Mouse (Mus musculus): ENCODE results near the gene Chfr. TPM values are rescaled to one million over a fixed set of nuclear protein-coding genes. Genes with fewer than 3 reads are reported as not detected.

Chfr gene
- polyA plus RNA-seq, 1 experiment from 2014 or later, result 41.8 TPM

GRCm38 (mm10) chr5:110204777-110205176 lies 69.1 kb downstream of the Chfr start:
- peak; percentile 34 for TF ChIP-seq CTCF (IDR thresholded peaks at IDR 0.05; ENCODE audit: low read depth)
- DNase-seq, result no peak
- WGBS, result 72% methylated on average over 6 of the region's 6 CpGs

GRCm38 (mm10) chr5:110211312-110211711 lies 75.7 kb downstream of the Chfr start:
- Histone ChIP-seq H3K4me3 (ENCODE audit: low read depth, low read length) (no peak overlapping the region), H3K9me3 (ENCODE audit: low read depth, low read length) (no peaks in the 10 kb centered on the region), H3K9ac (no peak overlapping the region), H3K27me3 (ENCODE audit: insufficient read depth, low read length) (no peaks in the 10 kb centered on the region), H3K36me3 (ENCODE audit: insufficient read depth) (peaks cover 96% of the 10 kb centered on the region), H3K4me1 (ENCODE audit: insufficient read depth) (no peaks in the 10 kb centered on the region), H3K4me2 (no peak overlapping the region), H3K27ac (ENCODE audit: low read depth) (no peak overlapping the region)
- 84% methylated on average over 2 of the region's 2 CpGs for WGBS
- DNase-seq (no peak), ATAC-seq (ENCODE audit: insufficient read depth) (no peak)
- no peak for TF ChIP-seq CTCF (IDR thresholded peaks at IDR 0.05; ENCODE audit: low read depth)

More at GRCm38 (mm10) chr5:110204777-110205176, 69.1 kb downstream of the Chfr start:
- Histone ChIP-seq H3K9me3 (ENCODE audit: low read depth, low read length) (no peaks in the 10 kb centered on the region), H3K36me3 (ENCODE audit: insufficient read depth) (peaks cover 91% of the 10 kb centered on the region), H3K27ac (ENCODE audit: low read depth) (no peak overlapping the region), H3K9ac (no peak overlapping the region), H3K4me1 (ENCODE audit: insufficient read depth) (no peaks in the 10 kb centered on the region), H3K4me2 (no peak overlapping the region), H3K27me3 (ENCODE audit: insufficient read depth, low read length) (no peaks in the 10 kb centered on the region), H3K4me3 (ENCODE audit: low read depth, low read length) (no peak overlapping the region)
- ATAC-seq (ENCODE audit: insufficient read depth), result no peak

GRCm38 (mm10) chr5:110216780-110217179 lies 81.1 kb downstream of the Chfr start:
- Histone ChIP-seq H3K27me3 (ENCODE audit: insufficient read depth, low read length) (no peaks in the 10 kb centered on the region), H3K4me2 (no peak overlapping the region), H3K4me1 (ENCODE audit: insufficient read depth) (no peaks in the 10 kb centered on the region), H3K9ac (no peak overlapping the region), H3K36me3 (ENCODE audit: insufficient read depth) (peaks cover 95% of the 10 kb centered on the region), H3K9me3 (ENCODE audit: low read depth, low read length) (no peaks in the 10 kb centered on the region), H3K4me3 (ENCODE audit: low read depth, low read length) (no peak overlapping the region), H3K27ac (ENCODE audit: low read depth) (no peak overlapping the region)
- no peak for TF ChIP-seq CTCF (IDR thresholded peaks at IDR 0.05; ENCODE audit: low read depth)
- WGBS, result 94% methylated on average over 3 of the region's 3 CpGs
- ATAC-seq (ENCODE audit: insufficient read depth) (no peak), DNase-seq (no peak)

GRCm38 (mm10) chr5:110220331-110220730 lies 84.7 kb downstream of the Chfr start:
- no peak for TF ChIP-seq CTCF (IDR thresholded peaks at IDR 0.05; ENCODE audit: low read depth)
- Histone ChIP-seq H3K36me3 (ENCODE audit: insufficient read depth) (peaks cover 90% of the 10 kb centered on the region), H3K9me3 (ENCODE audit: low read depth, low read length) (no peaks in the 10 kb centered on the region), H3K9ac (no peak overlapping the region), H3K27me3 (ENCODE audit: insufficient read depth, low read length) (no peaks in the 10 kb centered on the region), H3K4me3 (ENCODE audit: low read depth, low read length) (no peak overlapping the region), H3K4me2 (no peak overlapping the region), H3K4me1 (ENCODE audit: insufficient read depth) (no peaks in the 10 kb centered on the region), H3K27ac (ENCODE audit: low read depth) (no peak overlapping the region)
- DNase-seq, result no peak
- no peak for ATAC-seq (ENCODE audit: insufficient read depth)
- WGBS, result 93% methylated on average over 4 of the region's 4 CpGs

Other genes starting within 250 kb of the Chfr start
- gene Gm15446, start 212.4 kb upstream of the Chfr start, polyA plus RNA-seq (2014; fragmentation: Nextera tagmentation; extraction: Ambion mirVana), result 0.74 and 0.91 TPM in 2 replicates
- gene Zfp932, start 139.3 kb upstream of the Chfr start, polyA plus RNA-seq (2014; fragmentation: Nextera tagmentation; extraction: Ambion mirVana), result 22.8 TPM in 2 replicates
- 3.3 and 7.2 TPM in 2 replicates for gene Gm17655, start 63.3 kb upstream of the Chfr start, polyA plus RNA-seq (2014; fragmentation: Nextera tagmentation; extraction: Ambion mirVana)
- gene Gm35315, start 41.4 kb upstream of the Chfr start, polyA plus RNA-seq (2014; fragmentation: Nextera tagmentation; extraction: Ambion mirVana), result 1.9 and 2.2 TPM in 2 replicates
- 2.2 TPM in 2 replicates for gene Plcxd1, start 35.9 kb upstream of the Chfr start, polyA plus RNA-seq (2014; fragmentation: Nextera tagmentation; extraction: Ambion mirVana)
- gene Gtpbp6, start 27.6 kb upstream of the Chfr start, polyA plus RNA-seq (2014; fragmentation: Nextera tagmentation; extraction: Ambion mirVana), result 26.2 and 29.8 TPM in 2 replicates
- gene Zfp605, start 25.8 kb upstream of the Chfr start, polyA plus RNA-seq (2014; fragmentation: Nextera tagmentation; extraction: Ambion mirVana), result 3.3 and 3.8 TPM in 2 replicates
- 26.6 and 28.3 TPM in 2 replicates for gene Golga3, start 40.9 kb downstream of the Chfr start, polyA plus RNA-seq (2014; fragmentation: Nextera tagmentation; extraction: Ambion mirVana)
- gene Ankle2, start 95.2 kb downstream of the Chfr start, polyA plus RNA-seq (2014; fragmentation: Nextera tagmentation; extraction: Ambion mirVana), result 35.5 and 39.8 TPM in 2 replicates
- gene Pgam5, start 134.1 kb downstream of the Chfr start, polyA plus RNA-seq (2014; fragmentation: Nextera tagmentation; extraction: Ambion mirVana), result 72.9 and 74.0 TPM in 2 replicates
- 8.5 and 9.4 TPM in 2 replicates for gene Pxmp2, start 150.3 kb downstream of the Chfr start, polyA plus RNA-seq (2014; fragmentation: Nextera tagmentation; extraction: Ambion mirVana)
- gene Pole, start 150.5 kb downstream of the Chfr start, polyA plus RNA-seq (2014; fragmentation: Nextera tagmentation; extraction: Ambion mirVana), result 43.9 and 44.9 TPM in 2 replicates
- gene P2rx2, start 207.4 kb downstream of the Chfr start, polyA plus RNA-seq (2014; fragmentation: Nextera tagmentation; extraction: Ambion mirVana), result 14.1 and 15.4 TPM in 2 replicates
- gene Lrcol1, start 208.9 kb downstream of the Chfr start, polyA plus RNA-seq (2014; fragmentation: Nextera tagmentation; extraction: Ambion mirVana), result 2.4 and 2.6 TPM in 2 replicates